Mouse (Mus musculus) frontal cortex, postnatal 14 days (tissue): ENCODE data around the gene Rps15a.

Experiments used
- DNase-seq, 2 experiments: peaks; one replicate each; pipeline ENCODE4 v3.0.0; 2022; ENCODE audit warnings: low spot score in 2 of 2

The Rps15a gene

DNA sequence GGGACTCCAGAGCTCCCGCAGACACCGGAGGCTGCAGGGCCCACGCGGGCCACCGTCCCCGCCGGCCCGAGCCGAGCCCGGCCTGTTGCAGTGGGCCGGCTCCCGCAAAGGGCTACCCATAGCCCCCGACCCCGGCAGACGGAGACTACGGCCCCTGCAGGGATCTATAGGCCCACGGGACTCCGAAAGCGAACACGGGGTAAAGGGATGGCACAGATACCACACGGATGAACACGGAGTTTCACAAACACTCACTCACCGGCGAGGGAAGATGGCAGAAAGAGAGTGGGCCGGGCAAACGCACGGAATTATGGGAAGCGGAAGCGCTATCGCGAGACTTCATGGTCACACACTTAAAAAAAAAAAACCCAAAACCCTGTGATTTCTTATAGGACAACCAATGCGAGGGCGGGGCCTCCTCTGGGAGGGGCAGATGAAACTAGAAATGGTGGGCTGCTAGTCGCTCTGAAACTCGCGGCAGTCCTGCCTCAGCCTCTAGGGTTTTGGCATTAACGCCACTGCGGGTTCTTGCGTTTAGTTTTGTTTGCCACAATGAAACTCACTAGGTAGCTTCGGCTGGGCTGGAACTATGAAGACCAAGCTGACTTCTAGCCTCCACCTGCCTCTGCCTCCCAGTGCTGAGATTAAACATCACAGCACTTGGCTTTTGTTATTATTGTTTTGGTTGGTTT lies at the start of gene Rps15a:
Rps15a (minus strand) TSS at position 312 of the 692 bp plus-strand sequence.
- peak; percentile 88 to 90 for DNase-seq

DNA sequence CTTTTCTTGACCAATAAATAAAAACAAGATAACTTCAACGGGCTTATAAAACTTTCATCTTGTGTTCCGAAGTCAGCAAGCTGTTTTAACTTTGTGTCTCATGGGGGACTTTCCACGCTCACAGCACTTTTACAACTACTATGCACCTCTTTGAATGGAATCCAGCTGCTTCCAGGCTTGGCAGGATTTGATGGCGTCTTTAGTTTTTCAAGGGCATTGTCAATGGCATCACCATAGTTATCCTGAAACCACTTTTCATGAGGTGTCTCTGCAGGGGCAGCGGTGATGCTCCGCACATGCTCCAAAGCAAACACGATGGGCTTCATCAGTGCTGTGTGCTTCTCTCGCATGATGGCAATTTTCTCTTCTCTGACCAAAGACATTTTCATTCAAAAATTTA lies 47.0 kb upstream of the Rps15a start:
- no peak for DNase-seq

DNA sequence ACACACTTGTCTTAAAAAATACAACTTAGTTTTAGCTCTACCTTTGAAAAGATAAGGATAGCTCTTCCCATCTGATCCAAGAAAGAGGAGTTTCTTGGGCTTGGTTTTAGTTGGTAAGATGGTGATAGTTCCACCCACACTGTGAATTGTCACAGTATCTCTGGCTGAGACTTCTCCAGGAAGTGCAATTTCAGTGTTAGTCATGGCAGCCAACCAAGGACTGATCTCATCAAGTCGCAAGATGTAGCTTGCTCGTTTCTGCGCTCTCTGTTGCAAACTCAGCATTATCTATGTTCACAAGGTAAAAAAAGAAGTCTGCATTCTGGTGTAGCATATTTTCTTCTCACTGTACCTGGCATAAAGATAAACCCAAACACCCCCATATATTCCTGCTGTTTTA lies 44.1 kb upstream of the Rps15a start:
- DNase-seq: peak; percentile 8 to 12

DNA sequence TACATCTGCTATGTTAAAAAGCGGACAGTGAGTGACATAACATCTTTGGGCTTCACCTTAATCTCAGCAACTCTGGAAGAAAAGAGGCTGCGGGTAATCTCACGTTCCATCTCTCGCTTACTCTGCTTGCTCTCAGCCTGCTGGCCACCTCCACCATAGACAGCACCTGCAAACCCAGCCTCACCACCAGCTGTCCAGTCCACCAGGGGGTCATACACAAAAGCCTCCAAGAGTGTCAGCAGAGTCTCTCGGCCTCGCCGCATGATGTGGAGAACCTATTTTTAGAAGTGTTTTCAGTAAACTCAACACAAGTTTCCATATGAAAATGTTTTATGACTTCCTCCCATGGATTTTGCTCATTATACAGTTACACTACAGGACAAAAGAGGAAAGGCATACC lies 40.5 kb upstream of the Rps15a start:
- no peak for DNase-seq

DNA sequence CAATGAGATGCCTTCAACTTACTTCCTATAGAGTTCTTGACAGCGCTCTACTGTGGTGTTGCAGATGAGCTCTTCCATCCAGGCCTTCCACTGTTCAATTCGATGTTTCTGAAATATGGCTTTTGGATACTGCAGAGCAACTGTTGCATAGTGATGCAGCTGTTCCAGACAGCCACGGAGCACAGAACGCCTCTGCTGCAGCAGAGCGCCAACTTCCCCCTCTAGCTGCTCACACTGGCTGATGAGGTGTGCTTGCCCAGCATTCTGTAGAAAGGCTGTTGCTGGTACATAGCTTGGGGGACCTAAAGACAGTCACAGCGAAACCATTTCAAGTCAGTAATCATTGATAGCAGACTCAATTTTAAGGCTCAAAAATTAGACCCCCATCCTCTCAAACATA lies 38.2 kb upstream of the Rps15a start:
- DNase-seq: no peak

GRCm38 (mm10) chr7:118143602-118144001 lies 27.6 kb upstream of the Rps15a start:
- DNase-seq: no peak

DNA sequence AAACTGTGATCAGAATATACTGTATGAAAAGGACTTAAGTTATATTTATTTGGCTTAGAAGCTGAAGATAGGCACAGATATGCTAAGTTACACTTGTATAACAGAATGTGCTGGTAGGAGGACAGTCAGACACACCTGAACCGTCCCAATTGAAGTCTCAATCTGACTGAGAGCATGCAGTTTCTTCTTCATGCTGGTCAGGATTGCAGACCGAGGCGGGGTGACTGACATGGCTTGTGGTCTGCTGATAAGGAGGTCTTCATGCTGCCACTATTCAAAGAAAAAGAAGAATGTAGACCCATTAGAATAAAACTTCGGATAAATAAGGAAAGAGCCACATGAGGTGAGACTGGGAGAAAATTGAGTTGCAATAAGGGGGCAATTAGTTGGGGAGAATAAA lies 27.1 kb upstream of the Rps15a start:
- DNase-seq: no peak

- DNase-seq: no peak
Observed at GRCm38 (mm10) chr7:118141271-118141670, 25.3 kb upstream of the Rps15a start.

DNA sequence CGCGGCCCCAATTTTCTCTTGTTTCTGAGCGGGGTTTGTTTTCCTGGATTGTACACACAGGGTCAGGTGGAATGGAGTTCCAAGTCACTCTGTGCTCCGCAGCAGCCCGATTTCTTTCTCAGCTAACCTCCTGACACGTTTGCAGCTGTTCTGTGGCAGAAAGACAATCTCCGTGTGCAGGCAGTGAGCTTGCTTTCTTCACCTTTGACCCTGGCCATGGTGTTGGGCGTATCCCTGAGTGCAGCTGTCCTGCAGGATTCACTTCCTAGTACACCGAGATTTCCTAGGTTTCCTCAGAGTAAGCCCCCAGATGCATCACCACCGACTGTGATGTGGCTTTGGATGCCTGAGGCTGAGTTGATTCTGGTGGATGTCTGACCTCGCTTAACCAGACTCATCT lies 19.1 kb upstream of the Rps15a start:
- no peak for DNase-seq

DNA sequence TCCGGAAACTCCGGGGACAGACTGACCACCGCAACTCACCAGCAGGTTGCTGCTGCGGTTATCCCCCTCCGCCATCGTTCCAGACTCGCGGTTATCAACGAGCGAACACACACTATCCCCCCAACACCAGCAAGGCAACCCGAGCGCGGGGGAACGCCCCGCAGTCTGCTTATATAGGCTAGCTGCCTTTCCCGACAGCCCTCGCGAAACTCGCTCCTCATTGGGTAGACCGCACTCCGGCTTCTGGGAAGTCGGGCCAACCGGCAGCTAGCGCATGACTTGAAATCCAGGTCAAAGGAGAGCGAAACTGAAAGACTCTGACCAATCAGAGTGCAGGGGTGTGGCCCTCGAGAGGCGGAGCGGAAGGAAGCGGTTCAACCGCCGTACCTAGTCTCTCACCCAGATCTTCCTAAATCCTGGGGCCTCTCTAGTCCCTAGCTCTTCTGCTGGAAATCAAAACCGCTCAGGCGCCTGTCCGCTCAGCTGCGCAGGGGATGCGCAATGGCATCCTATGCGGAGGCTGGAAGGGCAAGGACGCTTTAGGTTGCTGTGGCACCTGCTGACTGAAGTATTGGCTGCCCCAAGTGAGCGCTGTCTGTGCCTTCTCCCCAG lies 13.5 kb upstream of the Rps15a start, which contains the start of gene Arl6ip1:
Arl6ip1 (minus strand) TSS at position 233 of the 612 bp plus-strand sequence.
- DNase-seq: peak; percentile 96

DNA sequence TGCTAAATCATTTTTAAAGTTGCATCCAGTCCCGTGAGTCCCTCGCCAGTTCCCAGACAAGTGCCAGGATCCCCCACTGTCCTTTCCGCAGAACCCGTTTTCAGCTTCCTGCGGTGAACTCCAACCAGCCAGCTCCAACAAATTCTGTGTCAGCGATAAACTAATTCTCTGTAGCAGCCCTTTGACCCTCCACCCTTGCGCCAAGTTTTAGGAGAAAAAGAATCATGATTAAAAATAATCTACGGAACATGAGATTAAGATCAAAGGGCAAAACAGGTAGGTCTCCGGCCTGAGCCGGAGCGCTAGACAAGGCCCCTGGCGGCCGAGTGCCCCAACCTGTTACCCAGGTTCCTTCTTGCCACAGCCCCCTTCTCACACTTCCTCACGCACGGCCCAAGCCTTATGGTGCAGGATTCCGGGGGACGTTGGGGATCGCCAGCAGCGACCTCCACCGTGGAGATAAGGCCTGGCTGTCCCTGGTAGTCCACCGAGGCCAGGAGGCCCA lies 13.0 kb upstream of the Rps15a start:
- no peak for DNase-seq

GRCm38 (mm10) chr7:118126219-118126875 lies 10.4 kb upstream of the Rps15a start:
- no peak for DNase-seq

DNA sequence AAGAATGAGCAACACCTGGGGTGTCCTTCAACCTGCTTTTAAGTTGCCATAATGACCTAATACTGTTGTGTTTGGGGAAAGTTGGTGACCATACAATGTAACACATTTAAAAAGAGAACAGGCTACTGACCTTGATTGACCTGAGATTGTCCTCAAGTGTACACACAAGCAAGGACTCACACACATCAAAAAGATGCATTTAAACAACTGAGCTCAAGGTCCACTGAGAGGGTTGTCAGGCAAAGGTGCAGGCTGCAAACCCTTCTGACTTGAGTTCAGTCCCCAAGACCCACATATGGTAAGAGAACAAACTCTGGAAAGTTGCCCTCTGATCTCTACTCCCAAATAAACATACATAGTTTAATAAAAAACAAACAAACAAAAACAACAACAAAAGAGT lies 9.7 kb upstream of the Rps15a start:
- no peak for DNase-seq

DNA sequence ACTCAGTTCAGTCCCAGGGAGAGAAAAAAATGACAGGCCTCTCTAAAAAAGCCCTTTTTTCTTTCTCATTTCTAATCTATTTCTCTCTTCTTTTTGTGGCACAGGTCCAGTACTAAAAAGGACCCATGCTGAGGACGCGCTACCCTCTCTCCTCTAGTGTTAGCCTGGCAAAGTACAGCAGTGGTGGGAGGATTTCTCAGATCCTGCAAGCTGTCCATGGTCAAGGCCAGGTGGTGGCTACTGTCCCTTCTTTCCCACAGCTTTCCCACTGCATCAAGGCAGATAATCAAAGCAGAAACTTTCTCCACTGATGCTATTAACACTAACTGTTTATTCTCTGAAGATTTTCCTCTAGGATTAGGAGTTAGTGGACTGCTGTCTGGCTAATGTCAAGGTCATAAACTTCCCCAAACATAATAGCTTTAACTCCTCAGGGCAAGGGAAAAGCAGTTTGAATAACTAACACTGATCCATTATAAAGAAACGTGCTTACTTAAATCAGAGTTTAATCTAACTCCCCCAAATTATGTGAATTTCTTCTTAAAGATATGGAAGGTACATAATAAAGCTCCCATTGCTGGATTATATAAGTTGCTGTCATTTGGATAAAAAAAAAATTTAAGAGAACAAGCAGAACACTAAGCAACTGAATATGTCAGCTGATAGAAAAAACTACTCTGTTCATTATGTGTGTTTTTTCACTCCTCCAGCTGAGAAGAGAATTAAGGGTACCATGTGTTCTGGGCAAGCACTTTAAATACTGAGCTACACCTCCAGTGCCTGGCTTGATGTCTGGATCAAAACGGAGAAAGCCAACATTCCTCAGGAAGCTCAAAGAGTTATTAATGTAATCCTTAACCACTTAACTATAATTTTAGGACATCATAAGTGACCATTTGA lies 7.8 kb upstream of the Rps15a start:
- no peak for DNase-seq

GRCm38 (mm10) chr7:118122235-118122634 lies 6.2 kb upstream of the Rps15a start:
- DNase-seq: no peak

DNA sequence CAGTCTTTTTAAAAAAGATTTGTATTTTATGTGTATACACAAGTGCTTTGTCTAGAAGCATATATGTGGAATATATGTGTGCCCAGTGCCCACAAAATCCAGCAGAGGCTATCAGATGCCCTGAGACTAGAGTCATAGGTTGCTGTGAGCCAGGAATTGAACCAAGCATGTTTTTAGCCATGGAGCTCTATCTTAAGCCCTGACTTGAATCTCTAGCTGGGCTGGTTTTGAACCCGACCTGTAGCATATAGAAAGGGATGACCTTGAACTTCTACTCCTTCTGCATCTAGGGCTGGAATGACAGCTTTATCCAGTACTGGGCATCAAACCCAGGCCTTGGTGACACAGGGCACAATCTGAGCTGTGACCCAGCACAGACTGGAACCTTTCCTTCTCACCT lies 4.7 kb upstream of the Rps15a start:
- no peak for DNase-seq

GRCm38 (mm10) chr7:118119946-118120345 lies 4.0 kb upstream of the Rps15a start:
- no peak for DNase-seq

DNA sequence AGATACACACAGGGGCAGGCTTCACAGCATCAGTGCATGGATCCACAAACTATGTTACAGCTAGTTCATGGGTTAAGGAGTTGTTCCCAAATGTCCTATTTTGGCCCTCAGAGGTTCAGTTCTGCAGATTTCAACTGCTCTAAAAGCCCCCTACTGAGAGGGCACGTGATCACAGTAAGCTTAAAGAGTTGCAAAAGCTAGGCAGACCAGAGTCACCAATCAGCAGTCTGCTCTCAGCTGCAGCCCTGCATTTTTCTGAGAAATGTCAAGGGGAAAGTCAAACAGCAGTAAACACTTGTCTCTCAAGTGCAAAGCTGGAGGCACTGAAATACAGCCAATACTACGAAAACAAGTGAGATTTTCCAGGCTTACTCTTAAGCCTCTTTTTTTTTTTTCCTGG lies 3.2 kb upstream of the Rps15a start:
- no peak for DNase-seq

GRCm38 (mm10) chr7:118118426-118118825 lies 2.4 kb upstream of the Rps15a start:
- DNase-seq: no peak

DNA sequence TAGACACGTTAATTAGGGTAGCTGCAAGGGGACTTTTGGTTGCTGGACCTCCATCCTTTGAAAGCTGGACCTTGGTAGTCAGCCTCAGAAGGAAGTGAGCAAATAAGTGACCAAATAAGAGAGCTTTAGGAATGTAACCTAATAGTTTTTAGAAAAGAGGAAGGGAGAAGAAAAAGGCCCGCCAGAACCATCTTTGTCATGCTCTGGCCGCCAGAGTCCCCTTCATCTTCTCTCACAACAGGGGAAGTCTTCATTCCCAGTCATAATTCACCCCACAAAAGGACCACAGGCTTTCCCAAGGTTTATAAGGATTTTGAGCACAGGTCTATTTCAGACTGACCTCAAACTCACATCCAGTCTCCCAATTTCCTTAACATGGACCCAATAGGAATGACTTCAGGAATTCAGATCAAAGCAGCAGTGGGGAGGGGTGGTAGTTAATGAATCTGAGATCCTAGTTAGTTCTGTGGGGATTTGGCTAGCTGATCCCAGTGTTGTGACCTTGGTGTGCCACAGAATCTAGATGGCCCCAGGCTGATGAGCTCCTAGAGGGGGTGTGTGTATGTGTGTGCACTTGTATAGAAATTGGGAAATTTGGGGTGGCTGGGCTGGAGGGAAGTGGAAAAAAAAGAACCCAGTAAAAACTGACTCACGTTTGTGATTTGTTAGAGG lies 1.7 kb upstream of the Rps15a start:
- no peak for DNase-seq

DNA sequence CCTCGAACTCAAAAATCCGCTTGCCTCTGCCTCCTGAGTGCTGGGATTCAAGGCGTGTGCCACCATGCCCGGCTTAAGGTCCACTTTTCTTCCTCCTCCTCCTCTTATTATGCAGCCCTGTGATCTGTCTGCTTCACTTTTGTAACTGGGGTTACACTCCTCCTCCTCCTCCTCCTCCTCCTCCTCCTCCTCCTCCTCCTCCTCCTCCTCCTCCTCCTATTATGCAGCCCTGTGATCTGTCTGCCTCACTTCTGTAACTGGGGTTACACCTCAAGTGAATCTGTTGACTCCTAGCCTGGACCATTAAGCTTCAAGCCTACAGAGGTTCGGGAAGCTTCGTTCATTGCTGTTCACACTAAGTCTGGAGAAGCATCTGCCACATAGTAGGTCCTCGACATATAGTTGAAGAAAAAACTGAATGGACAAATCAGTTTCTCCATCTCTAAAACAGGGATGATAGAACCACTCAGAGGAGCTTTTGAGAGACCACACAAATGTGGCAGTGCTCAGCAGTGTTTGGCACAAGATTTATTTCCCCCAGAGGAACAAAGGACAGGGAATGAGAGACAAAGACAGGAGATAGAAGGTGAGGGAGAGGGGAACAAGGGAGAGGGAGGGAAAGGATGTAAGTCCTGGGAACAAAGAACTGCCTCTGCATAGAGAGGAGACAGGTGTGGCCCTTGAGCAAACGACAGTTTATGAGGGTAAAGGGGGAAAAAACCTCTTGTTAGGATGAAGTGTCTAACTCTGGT lies 975 bp upstream of the Rps15a start:
- no peak for DNase-seq
